Mouse (Mus musculus): ENCODE measurements around the gene Timp3. TPM values are rescaled to one million over a fixed set of nuclear protein-coding genes. Genes with fewer than 3 reads are reported as not detected.

Timp3 gene
- total RNA-seq, 2 experiments from 2014 or later: 0.04 to 0.44 TPM

- ATAC-seq (ENCODE audit: poor library complexity, severe bottlenecking): no peak
Observed at GRCm38 (mm10) chr10:86325272-86325671, 25.1 kb downstream of the Timp3 start.

- no peak for ATAC-seq (ENCODE audit: poor library complexity, severe bottlenecking)
Observed at GRCm38 (mm10) chr10:86328143-86328542, 28.0 kb downstream of the Timp3 start.

- no peak for ATAC-seq (ENCODE audit: poor library complexity, severe bottlenecking)
Observed at GRCm38 (mm10) chr10:86328691-86329090, 28.5 kb downstream of the Timp3 start.

- no peak for ATAC-seq (ENCODE audit: poor library complexity, severe bottlenecking)
Observed at GRCm38 (mm10) chr10:86329241-86329882, 29.2 kb downstream of the Timp3 start.

- no peak for ATAC-seq (ENCODE audit: poor library complexity, severe bottlenecking)
Observed at GRCm38 (mm10) chr10:86330993-86331680, 31.0 kb downstream of the Timp3 start.

- no peak for ATAC-seq (ENCODE audit: poor library complexity, severe bottlenecking)
Observed at GRCm38 (mm10) chr10:86331681-86332281, 31.6 kb downstream of the Timp3 start.

- ATAC-seq (ENCODE audit: poor library complexity, severe bottlenecking): no peak
Observed at GRCm38 (mm10) chr10:86332942-86333341, 32.8 kb downstream of the Timp3 start.

- ATAC-seq (ENCODE audit: poor library complexity, severe bottlenecking): no peak
Observed at GRCm38 (mm10) chr10:86334581-86334980, 34.4 kb downstream of the Timp3 start.

- ATAC-seq (ENCODE audit: poor library complexity, severe bottlenecking): no peak
Observed at GRCm38 (mm10) chr10:86336506-86336905, 36.3 kb downstream of the Timp3 start.

- no peak for ATAC-seq (ENCODE audit: poor library complexity, severe bottlenecking)
Observed at GRCm38 (mm10) chr10:86337239-86337638, 37.1 kb downstream of the Timp3 start.

GRCm38 (mm10) chr10:86338121-86338715 lies 38.0 kb downstream of the Timp3 start:
- ATAC-seq (ENCODE audit: poor library complexity, severe bottlenecking): no peak

- ATAC-seq (ENCODE audit: poor library complexity, severe bottlenecking): no peak
Observed at GRCm38 (mm10) chr10:86339121-86339520, 38.9 kb downstream of the Timp3 start.

GRCm38 (mm10) chr10:86339649-86340379 lies 39.6 kb downstream of the Timp3 start:
- no peak for ATAC-seq (ENCODE audit: poor library complexity, severe bottlenecking)

GRCm38 (mm10) chr10:86340421-86340820 lies 40.2 kb downstream of the Timp3 start:
- ATAC-seq (ENCODE audit: poor library complexity, severe bottlenecking): no peak

- ATAC-seq (ENCODE audit: poor library complexity, severe bottlenecking): no peak
Observed at GRCm38 (mm10) chr10:86340991-86341527, 40.9 kb downstream of the Timp3 start.

- no peak for ATAC-seq (ENCODE audit: poor library complexity, severe bottlenecking)
Observed at GRCm38 (mm10) chr10:86341589-86341988, 41.4 kb downstream of the Timp3 start.

- ATAC-seq (ENCODE audit: poor library complexity, severe bottlenecking): no peak
Observed at GRCm38 (mm10) chr10:86342151-86342550, 42.0 kb downstream of the Timp3 start.

- ATAC-seq (ENCODE audit: poor library complexity, severe bottlenecking): no peak
Observed at GRCm38 (mm10) chr10:86342713-86343112, 42.5 kb downstream of the Timp3 start.

- ATAC-seq (ENCODE audit: poor library complexity, severe bottlenecking): no peak
Observed at GRCm38 (mm10) chr10:86343362-86343761, 43.2 kb downstream of the Timp3 start.

- ATAC-seq (ENCODE audit: poor library complexity, severe bottlenecking): no peak
Observed at GRCm38 (mm10) chr10:86343931-86344330, 43.8 kb downstream of the Timp3 start.

- no peak for ATAC-seq (ENCODE audit: poor library complexity, severe bottlenecking)
Observed at GRCm38 (mm10) chr10:86344654-86345053, 44.5 kb downstream of the Timp3 start.
